Mouse (Mus musculus) midbrain, embryonic 10.5 days (tissue): ENCODE results near the gene Fbxl20. TPM values are rescaled to one million over a fixed set of nuclear protein-coding genes. Genes with fewer than 3 reads are reported as not detected.

Source experiments
- DNase-seq: peaks from one replicate; pipeline ENCODE4 v3.0.0-alpha.2; 2017; ENCODE audit warnings: low spot score
- H3K27ac ChIP-seq: fragments of 300-500 bp; sonication (generic); replicated peaks from 2 replicates; pipeline ENCODE4 v1.5.1; 2016; ENCODE audit warnings: mild to moderate bottlenecking
- H3K27me3 ChIP-seq: fragments of 300-500 bp; sonication (generic); 2 replicates; pipeline ENCODE4 v1.6.1; 2016; ENCODE audit warnings: low read depth, mild to moderate bottlenecking; ENCODE audit not compliant: poor library complexity, severe bottlenecking
- H3K36me3 ChIP-seq: fragments of 300-500 bp; sonication (generic); 2 replicates; pipeline ENCODE4 v1.6.1; 2016; ENCODE audit warnings: mild to moderate bottlenecking, moderate library complexity
- H3K4me1 ChIP-seq: fragments of 300-500 bp; sonication (generic); 2 replicates; pipeline ENCODE4 v1.6.1; 2016
- H3K4me3 ChIP-seq: fragments of 300-500 bp; sonication (generic); 2 replicates; pipeline ENCODE4 v1.5.1; 2016; ENCODE audit warnings: mild to moderate bottlenecking, moderate library complexity
- H3K9me3 ChIP-seq: fragments of 300-500 bp; sonication (generic); replicated peaks from 2 replicates; pipeline ENCODE4 v1.6.1; 2016; ENCODE audit warnings: mild to moderate bottlenecking
- WGBS: fragments of 180-500 bp; shearing (Covaris S2); methylation state at CpG from one replicate; pipeline ENCODE4 v1.1.7; 2016; 5-methylcytosine and 5-hydroxymethylcytosine counted together
- polyA plus RNA-seq: library from polyadenylated mRNA; unstranded; fragments of >200 nt; fragmentation: Nextera tagmentation; extraction: Ambion mirVana; gene quantifications from 2 replicates; pipeline ENCODE4 v1.2.1, GENCODE M21; 2016

The Fbxl20 gene
- polyA plus RNA-seq, 1 experiment from 2014 or later: 21.0 TPM

GRCm38 (mm10) chr11:98052989-98053834 lies 97.0 kb downstream of the Fbxl20 start, which contains the start of gene Stac2:
Stac2 (minus strand) TSS chr11:98053462.
- Histone ChIP-seq H3K9me3 (no peaks in the 10 kb centered on the region), H3K27ac (peak within 1 kb of the TSS; percentile 66), H3K27me3 (peaks cover 92% of the 10 kb centered on the region), H3K4me3 (peak within 1 kb of the TSS; percentile 56), H3K4me1 (peaks cover 39% of the 10 kb centered on the region), H3K36me3 (no peaks in the 10 kb centered on the region)
- WGBS: 2% methylated on average over 46 of the region's 48 CpGs
- peak; percentile 90 for DNase-seq

GRCm38 (mm10) chr11:98052129-98052988 lies 97.8 kb downstream of the Fbxl20 start:
- peaks cover 37% of the 10 kb centered on the region for H3K4me1 ChIP-seq
- under 1% methylated on average over 83 of the region's 83 CpGs for WGBS
- no peaks in the 10 kb centered on the region for H3K9me3 ChIP-seq
- peak; percentile 44 for DNase-seq
- no peaks in the 10 kb centered on the region for H3K36me3 ChIP-seq
- H3K27ac ChIP-seq: peak overlapping the region; percentile 66
- peaks cover 95% of the 10 kb centered on the region for H3K27me3 ChIP-seq
- H3K4me3 ChIP-seq: peak overlapping the region; percentile 56

- H3K9me3 ChIP-seq: no peaks in the 10 kb centered on the region
- DNase-seq: no peak
- WGBS: 11% methylated on average over 12 of the region's 12 CpGs
- no peak overlapping the region for H3K27ac ChIP-seq
- peaks cover 34% of the 10 kb centered on the region for H3K4me1 ChIP-seq
- no peaks in the 10 kb centered on the region for H3K36me3 ChIP-seq
- H3K27me3 ChIP-seq: peaks cover 90% of the 10 kb centered on the region
- peak overlapping the region; percentile 56 for H3K4me3 ChIP-seq
Measured at GRCm38 (mm10) chr11:98051611-98052128, 98.5 kb downstream of the Fbxl20 start.

GRCm38 (mm10) chr11:98050940-98051339 lies 99.3 kb downstream of the Fbxl20 start:
- no peak overlapping the region for H3K4me3 ChIP-seq
- H3K4me1 ChIP-seq: peaks cover 34% of the 10 kb centered on the region
- no peaks in the 10 kb centered on the region for H3K9me3 ChIP-seq
- DNase-seq: no peak
- H3K36me3 ChIP-seq: no peaks in the 10 kb centered on the region
- WGBS: 29% methylated on average over 2 of the region's 2 CpGs
- no peak overlapping the region for H3K27ac ChIP-seq
- peaks cover 87% of the 10 kb centered on the region for H3K27me3 ChIP-seq

GRCm38 (mm10) chr11:98050520-98050815 lies 99.7 kb downstream of the Fbxl20 start:
- H3K4me1 ChIP-seq: peaks cover 34% of the 10 kb centered on the region
- no peak for DNase-seq
- H3K36me3 ChIP-seq: no peaks in the 10 kb centered on the region
- no peak overlapping the region for H3K4me3 ChIP-seq
- 36% methylated on average over 2 of the region's 2 CpGs for WGBS
- no peaks in the 10 kb centered on the region for H3K9me3 ChIP-seq
- H3K27ac ChIP-seq: no peak overlapping the region
- H3K27me3 ChIP-seq: peaks cover 83% of the 10 kb centered on the region

GRCm38 (mm10) chr11:98049672-98050519 lies 100.3 kb downstream of the Fbxl20 start:
- H3K27ac ChIP-seq: no peak overlapping the region
- H3K4me1 ChIP-seq: peaks cover 34% of the 10 kb centered on the region
- H3K9me3 ChIP-seq: no peaks in the 10 kb centered on the region
- H3K4me3 ChIP-seq: no peak overlapping the region
- peaks cover 77% of the 10 kb centered on the region for H3K27me3 ChIP-seq
- no peaks in the 10 kb centered on the region for H3K36me3 ChIP-seq
- DNase-seq: no peak
- 71% methylated on average over 14 of the region's 14 CpGs for WGBS

- no peak for DNase-seq
- H3K4me3 ChIP-seq: no peak overlapping the region
- no peaks in the 10 kb centered on the region for H3K36me3 ChIP-seq
- peaks cover 22% of the 10 kb centered on the region for H3K4me1 ChIP-seq
- H3K27ac ChIP-seq: no peak overlapping the region
- no peaks in the 10 kb centered on the region for H3K9me3 ChIP-seq
- 77% methylated on average over 4 of the region's 4 CpGs for WGBS
- H3K27me3 ChIP-seq: peaks cover 66% of the 10 kb centered on the region
Measured at GRCm38 (mm10) chr11:98047745-98048144, 102.5 kb downstream of the Fbxl20 start.

GRCm38 (mm10) chr11:98046466-98046865 lies 103.7 kb downstream of the Fbxl20 start:
- Histone ChIP-seq H3K4me1 (peaks cover 9% of the 10 kb centered on the region), H3K36me3 (no peaks in the 10 kb centered on the region), H3K27ac (no peak overlapping the region), H3K9me3 (no peaks in the 10 kb centered on the region), H3K4me3 (no peak overlapping the region), H3K27me3 (peaks cover 53% of the 10 kb centered on the region)
- 54% methylated on average over 1 of the region's 1 CpGs for WGBS
- no peak for DNase-seq

GRCm38 (mm10) chr11:98045596-98045995 lies 104.6 kb downstream of the Fbxl20 start:
- H3K27ac ChIP-seq: no peak overlapping the region
- no peak for DNase-seq
- H3K4me1 ChIP-seq: peaks cover 9% of the 10 kb centered on the region
- H3K9me3 ChIP-seq: no peaks in the 10 kb centered on the region
- no peak overlapping the region for H3K4me3 ChIP-seq
- WGBS: 67% methylated on average over 4 of the region's 4 CpGs
- H3K36me3 ChIP-seq: no peaks in the 10 kb centered on the region
- peaks cover 44% of the 10 kb centered on the region for H3K27me3 ChIP-seq

GRCm38 (mm10) chr11:98044074-98044473 lies 106.1 kb downstream of the Fbxl20 start:
- Histone ChIP-seq H3K9me3 (no peaks in the 10 kb centered on the region), H3K4me3 (no peak overlapping the region), H3K4me1 (peaks cover 6% of the 10 kb centered on the region), H3K36me3 (no peaks in the 10 kb centered on the region), H3K27me3 (peaks cover 29% of the 10 kb centered on the region), H3K27ac (no peak overlapping the region)
- WGBS: 78% methylated on average over 5 of the region's 5 CpGs
- no peak for DNase-seq

- peaks cover 11% of the 10 kb centered on the region for H3K4me1 ChIP-seq
- no peak overlapping the region for H3K4me3 ChIP-seq
- no peak overlapping the region for H3K27ac ChIP-seq
- DNase-seq: no peak
- no peaks in the 10 kb centered on the region for H3K36me3 ChIP-seq
- H3K9me3 ChIP-seq: no peaks in the 10 kb centered on the region
- 91% methylated on average over 6 of the region's 6 CpGs for WGBS
- peaks cover 21% of the 10 kb centered on the region for H3K27me3 ChIP-seq
Measured at GRCm38 (mm10) chr11:98042741-98043140, 107.5 kb downstream of the Fbxl20 start.

- H3K4me1 ChIP-seq: peaks cover 20% of the 10 kb centered on the region
- 75% methylated on average over 8 of the region's 8 CpGs for WGBS
- no peak for DNase-seq
- H3K9me3 ChIP-seq: no peaks in the 10 kb centered on the region
- H3K27ac ChIP-seq: no peak overlapping the region
- no peaks in the 10 kb centered on the region for H3K36me3 ChIP-seq
- no peak overlapping the region for H3K4me3 ChIP-seq
- H3K27me3 ChIP-seq: peaks cover 33% of the 10 kb centered on the region
Measured at GRCm38 (mm10) chr11:98040975-98041374, 109.2 kb downstream of the Fbxl20 start.
